Mouse (Mus musculus): ENCODE measurements around the gene Mbtps2.

The Mbtps2 gene

GRCm38 (mm10) chrX:157598186-157598996, at the start of gene Mbtps2:
Gene Mbtps2 (minus strand): TSS chrX:157598715.
- DNase-seq (ENCODE audit: low spot score in 2 of 2) = peak; percentile 30 to 32

- no peak for DNase-seq (ENCODE audit: low spot score in 2 of 2)
These were observed 47.9 kb upstream of the Mbtps2 start for GRCm38 (mm10) chrX:157646399-157646798.

GRCm38 (mm10) chrX:157644700-157645099, 46.2 kb upstream of the Mbtps2 start:
- DNase-seq (ENCODE audit: low spot score in 2 of 2) = no peak

GRCm38 (mm10) chrX:157644300-157644699, 45.8 kb upstream of the Mbtps2 start:
- DNase-seq (ENCODE audit: low spot score in 2 of 2) = peak in 1 of 2 experiments; percentile 9

- no peak for DNase-seq (ENCODE audit: low spot score in 2 of 2)
These were observed 44.3 kb upstream of the Mbtps2 start for GRCm38 (mm10) chrX:157642856-157643255.

GRCm38 (mm10) chrX:157637253-157637652, 38.7 kb upstream of the Mbtps2 start:
- DNase-seq (ENCODE audit: low spot score in 2 of 2) = no peak

GRCm38 (mm10) chrX:157633676-157634414, 35.3 kb upstream of the Mbtps2 start:
- no peak for DNase-seq (ENCODE audit: low spot score in 2 of 2)

- DNase-seq (ENCODE audit: low spot score in 2 of 2) = no peak
These were observed 31.8 kb upstream of the Mbtps2 start for GRCm38 (mm10) chrX:157630341-157630740.

GRCm38 (mm10) chrX:157612894-157613293, 14.4 kb upstream of the Mbtps2 start:
- no peak for DNase-seq (ENCODE audit: low spot score in 2 of 2)

GRCm38 (mm10) chrX:157601450-157601849, 2.9 kb upstream of the Mbtps2 start:
- DNase-seq (ENCODE audit: low spot score in 2 of 2) = no peak

GRCm38 (mm10) chrX:157597585-157598185, 830 bp downstream of the Mbtps2 start:
- DNase-seq (ENCODE audit: low spot score in 2 of 2) = no peak

- DNase-seq (ENCODE audit: low spot score in 2 of 2) = peak in 1 of 2 experiments; percentile 5
These were observed 1.7 kb downstream of the Mbtps2 start for GRCm38 (mm10) chrX:157596802-157597201.

GRCm38 (mm10) chrX:157595927-157596326, 2.6 kb downstream of the Mbtps2 start:
- no peak for DNase-seq (ENCODE audit: low spot score in 2 of 2)

- no peak for DNase-seq (ENCODE audit: low spot score in 2 of 2)
These were observed 3.9 kb downstream of the Mbtps2 start for GRCm38 (mm10) chrX:157594606-157595005.

- no peak for DNase-seq (ENCODE audit: low spot score in 2 of 2)
These were observed 11.5 kb downstream of the Mbtps2 start for GRCm38 (mm10) chrX:157587001-157587400.

- no peak for DNase-seq (ENCODE audit: low spot score in 2 of 2)
These were observed 12.1 kb downstream of the Mbtps2 start for GRCm38 (mm10) chrX:157586397-157586796.

- no peak for DNase-seq (ENCODE audit: low spot score in 2 of 2)
These were observed 19.4 kb downstream of the Mbtps2 start for GRCm38 (mm10) chrX:157579108-157579614.

GRCm38 (mm10) chrX:157574683-157575082, 23.8 kb downstream of the Mbtps2 start:
- no peak for DNase-seq (ENCODE audit: low spot score in 2 of 2)

GRCm38 (mm10) chrX:157568840-157569239, 29.7 kb downstream of the Mbtps2 start, which contains the start of gene Yy2:
Gene Yy2 (minus strand): TSS chrX:157568985.
- DNase-seq (ENCODE audit: low spot score in 2 of 2) = no peak

- DNase-seq (ENCODE audit: low spot score in 2 of 2) = peak in 1 of 2 experiments; percentile 0
These were observed 34.7 kb downstream of the Mbtps2 start for GRCm38 (mm10) chrX:157563794-157564193.

- DNase-seq (ENCODE audit: low spot score in 2 of 2) = no peak
These were observed 51.4 kb downstream of the Mbtps2 start for GRCm38 (mm10) chrX:157547082-157547481.

GRCm38 (mm10) chrX:157506400-157506799, 92.1 kb downstream of the Mbtps2 start:
- no peak for DNase-seq (ENCODE audit: low spot score in 2 of 2)

Data from spleen, postnatal 36 days (tissue).